10 mouse cellular contexts compared by ENCODE assay signal in the genomic region with DNA sequence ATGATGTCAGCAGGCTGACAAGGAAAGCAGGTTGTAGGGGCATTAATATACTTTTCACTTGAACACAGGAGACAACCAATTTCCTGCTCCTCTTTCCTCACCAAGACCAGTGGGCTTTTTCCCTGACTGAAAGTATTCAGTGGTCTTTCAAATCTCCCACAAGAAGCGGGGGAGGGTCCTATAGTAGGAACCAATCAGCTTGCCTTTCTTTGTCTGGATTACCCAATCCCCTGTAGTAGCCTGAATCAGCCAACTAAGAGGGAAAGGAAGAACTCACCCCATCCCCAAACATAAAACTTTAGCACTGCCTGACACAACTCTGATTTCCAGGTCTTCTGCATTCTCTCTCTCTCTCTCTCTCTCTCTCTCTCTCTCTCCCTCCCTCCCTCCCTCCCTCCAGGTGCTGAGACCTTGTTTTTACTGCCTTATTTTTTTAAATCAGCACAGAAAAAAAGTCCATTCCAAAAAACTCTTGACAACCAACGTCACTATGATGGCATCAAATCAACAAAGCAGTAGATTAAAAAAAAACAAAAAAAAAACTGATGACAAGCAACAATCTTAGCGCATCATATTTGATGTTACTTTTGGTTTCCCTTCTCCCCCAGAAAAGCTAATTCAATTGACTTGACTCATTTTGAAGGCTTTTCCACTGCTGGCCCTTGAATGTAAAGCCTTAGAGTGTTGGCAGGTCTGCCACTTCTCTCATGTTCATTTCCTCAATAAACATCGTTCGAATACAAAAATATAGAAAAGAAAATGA. TPM values are rescaled to one million over a fixed set of nuclear protein-coding genes. Genes with fewer than 3 reads are reported as not detected.
DNase-seq lines count a peak whose midpoint lies in the region; ATAC-seq and TF ChIP-seq lines count a peak whose summit lies in the region.
"Had no signal": no experiment of that assay in that cellular context is flagged by ENCODE, and none has a peak within 500 bp of the region (broad histone marks: within the 10 kb centered on the region; RNA-seq: fewer than 3 reads in every experiment).

No protein-coding gene starts in this region.

- no peak for TF ChIP-seq POLR2A in brain, embryonic 14.5 days (IDR thresholded peaks at IDR 0.05; ENCODE audit: borderline replicate concordance, extremely low read depth, insufficient read depth, insufficient read length, poor library complexity, severe bottlenecking)

- no peak for DNase-seq in heart, embryonic 10.5 days (ENCODE audit: low spot score)
- no peak for DNase-seq in heart, adult 11 months
- DNase-seq in brain, embryonic 14.5 days (ENCODE audit: low read depth): peak; percentile 88
- DNase-seq in midbrain, embryonic 14.5 days: peak; percentile 79
- no peak for DNase-seq in right cerebral cortex, adult 2 months (ENCODE audit: low spot score in 2 of 2)
- DNase-seq in kidney, postnatal 4 days: no peak
- no peak for DNase-seq in thymus, postnatal 0 days (ENCODE audit: low spot score)
- DNase-seq: lung, postnatal 14 days had no signal

- no peak overlapping the region; the same call in 1 of the 2 replicates for H3K4me3 ChIP-seq in heart, embryonic 10.5 days
- 0 out of 2 replicates have a peak overlapping the region, but pooled peaks have one; percentile 89 for H3K4me3 ChIP-seq in hindbrain, embryonic 12.5 days
- no peak overlapping the region for H3K4me3 ChIP-seq in midbrain, embryonic 14.5 days (replicated peaks; ENCODE audit: low read depth, low read length)

- peak; percentile 56; the same call in 1 of the 2 replicates for ATAC-seq in hindbrain, embryonic 12.5 days (ENCODE audit: low FRiP score)
- ATAC-seq in midbrain, embryonic 14.5 days (ENCODE audit: low FRiP score, low TSS enrichment): peak; percentile 65

- peak overlapping the region; percentile 67 for H3K4me2 ChIP-seq in hindbrain, embryonic 12.5 days (replicated peaks)
- peak overlapping the region; percentile 62 for H3K4me2 ChIP-seq in midbrain, embryonic 14.5 days (ENCODE audit: low read length)

- 76% methylated on average over 5 of the region's 5 CpGs for WGBS in heart, embryonic 10.5 days
- WGBS in hindbrain, embryonic 12.5 days: 72% methylated on average over 5 of the region's 5 CpGs
- 67% methylated on average over 5 of the region's 5 CpGs for WGBS in midbrain, embryonic 14.5 days

- no peak for TF ChIP-seq CTCF in brain, embryonic 14.5 days (IDR thresholded peaks at IDR 0.05; ENCODE audit: borderline replicate concordance, extremely low read depth, insufficient read depth, insufficient read length)

- H3K4me1 ChIP-seq in heart, embryonic 10.5 days: no peaks in the 10 kb centered on the region
- peaks cover 9% of the 10 kb centered on the region for H3K4me1 ChIP-seq in hindbrain, embryonic 12.5 days
- H3K4me1 ChIP-seq in midbrain, embryonic 14.5 days (ENCODE audit: control insufficient read depth, insufficient read depth, low read length): peaks cover 12% of the 10 kb centered on the region

- no peak overlapping the region for H3K9ac ChIP-seq in hindbrain, embryonic 12.5 days
- H3K9ac ChIP-seq in midbrain, embryonic 14.5 days (replicated peaks; ENCODE audit: low read length): no peak overlapping the region

- H3K27ac ChIP-seq in heart, embryonic 10.5 days: peak overlapping the region; percentile 42
- H3K27ac ChIP-seq in hindbrain, embryonic 12.5 days: no peak overlapping the region
- no peak overlapping the region for H3K27ac ChIP-seq in midbrain, embryonic 14.5 days (replicated peaks; ENCODE audit: low read depth, low read length)

- no peaks in the 10 kb centered on the region for H3K36me3 ChIP-seq in heart, embryonic 10.5 days
- no peaks in the 10 kb centered on the region for H3K36me3 ChIP-seq in hindbrain, embryonic 12.5 days
- H3K36me3 ChIP-seq in midbrain, embryonic 14.5 days (ENCODE audit: control insufficient read depth, insufficient read depth, low read length): no peaks in the 10 kb centered on the region

- no peaks in the 10 kb centered on the region for H3K27me3 ChIP-seq in heart, embryonic 10.5 days (ENCODE audit: insufficient read depth, poor library complexity, severe bottlenecking)
- H3K27me3 ChIP-seq in hindbrain, embryonic 12.5 days: no peaks in the 10 kb centered on the region
- no peaks in the 10 kb centered on the region for H3K27me3 ChIP-seq in midbrain, embryonic 14.5 days (ENCODE audit: control insufficient read depth, insufficient read depth, low read length)

- no peaks in the 10 kb centered on the region for H3K9me3 ChIP-seq in heart, embryonic 10.5 days
- no peaks in the 10 kb centered on the region for H3K9me3 ChIP-seq in hindbrain, embryonic 12.5 days (replicated peaks)
- H3K9me3 ChIP-seq in midbrain, embryonic 14.5 days (ENCODE audit: control insufficient read depth, low read length): no peaks in the 10 kb centered on the region

RNA-seq across cellular contexts. Expression of a gene that starts 2.1 kb away (rescaled TPM):
- 37.0 and 39.1 TPM in 2 replicates for polyA plus RNA-seq in heart, embryonic 10.5 days (2016; fragmentation: Nextera tagmentation; extraction: Ambion mirVana)
- polyA plus RNA-seq in brain, embryonic 14.5 days (2012; rRNA removed): 136 and 160 TPM in 2 replicates
- 109 and 121 TPM in 2 replicates for polyA plus RNA-seq in hindbrain, embryonic 12.5 days (2016; fragmentation: Nextera tagmentation; extraction: Ambion mirVana)
- polyA plus RNA-seq in midbrain, embryonic 14.5 days (2014; fragmentation: Nextera tagmentation; extraction: Ambion mirVana): 102 and 109 TPM in 2 replicates
- polyA plus RNA-seq in thymus, postnatal 0 days (2015; fragmentation: Nextera tagmentation; extraction: Ambion mirVana): 24.9 and 25.0 TPM in 2 replicates

RNA-seq across cellular contexts. Expression of a gene that starts 27.3 kb away (rescaled TPM):
- polyA plus RNA-seq in heart, embryonic 10.5 days (2016; fragmentation: Nextera tagmentation; extraction: Ambion mirVana): not detected in 2 replicates
- polyA plus RNA-seq in brain, embryonic 14.5 days (2012; rRNA removed): not detected in 2 replicates
- polyA plus RNA-seq in hindbrain, embryonic 12.5 days (2016; fragmentation: Nextera tagmentation; extraction: Ambion mirVana): not detected in 2 replicates
- 0.12 TPM in 1 of 2 replicates, not detected in the other for polyA plus RNA-seq in midbrain, embryonic 14.5 days (2014; fragmentation: Nextera tagmentation; extraction: Ambion mirVana)
- not detected in 2 replicates for polyA plus RNA-seq in thymus, postnatal 0 days (2015; fragmentation: Nextera tagmentation; extraction: Ambion mirVana)
- polyA plus RNA-seq: C2C12 had no signal

Comparison
In these comparisons a context has a peak if more than half of its experiments do, and no peak if none do; other contexts are left out.
1. DNase-seq: peak in brain, embryonic 14.5 days (single experiment) and midbrain, embryonic 14.5 days (single experiment); none in heart, embryonic 10.5 days (single experiment), heart, adult 11 months (single experiment), right cerebral cortex, adult 2 months (0 of 2), kidney, postnatal 4 days (0 of 2) and thymus, postnatal 0 days (single experiment).